Mouse (Mus musculus) cerebellum, postnatal 10 days (tissue): ENCODE data around the gene Tmem270.

Experiments
- DNase-seq, 2 experiments: peaks; one replicate each; pipeline ENCODE4 v3.0.0; 2021; ENCODE audit warnings: mixed read lengths in 2 of 2

Gene Tmem270

DNA sequence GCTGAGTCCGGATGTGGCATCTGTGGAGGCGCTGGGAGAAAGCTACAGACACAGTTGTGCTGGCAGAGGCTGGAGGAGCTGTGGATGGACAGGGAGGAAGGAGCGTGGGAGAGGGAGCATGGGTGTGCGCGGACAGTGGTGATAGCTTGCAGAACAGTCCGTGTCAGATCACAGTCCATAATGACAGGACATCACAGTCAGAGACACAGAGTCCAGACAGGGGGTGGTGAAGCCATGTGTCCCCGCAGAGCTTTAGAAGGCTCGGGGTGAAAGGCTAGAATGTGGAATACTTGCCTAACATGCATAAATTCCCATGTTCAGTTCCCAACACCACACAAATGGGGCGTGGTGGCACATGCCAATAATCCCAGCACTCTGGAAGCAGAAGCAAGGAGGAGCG lies 29.7 kb downstream of the Tmem270 start:
- no peak for DNase-seq

DNA sequence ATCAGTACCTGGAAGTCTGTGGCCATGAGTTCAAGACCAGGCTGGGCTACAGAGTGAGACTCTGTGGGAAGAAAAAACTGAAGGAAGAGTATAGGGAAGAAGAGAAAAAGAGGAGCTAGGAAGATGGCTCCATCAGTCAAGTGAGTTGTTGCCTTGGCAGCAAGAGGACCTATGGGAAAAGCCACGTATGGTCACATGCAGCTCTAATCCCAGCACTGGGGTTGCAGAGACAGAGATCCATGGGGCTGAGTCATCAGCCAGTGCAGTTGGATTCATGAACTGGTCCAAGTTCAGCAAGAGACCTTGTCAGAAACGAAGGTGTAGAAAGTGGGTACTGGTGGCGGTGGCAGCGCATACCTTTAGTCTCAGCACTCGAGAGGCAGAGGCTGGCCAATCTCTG lies 31.3 kb downstream of the Tmem270 start:
- DNase-seq = no peak

DNA sequence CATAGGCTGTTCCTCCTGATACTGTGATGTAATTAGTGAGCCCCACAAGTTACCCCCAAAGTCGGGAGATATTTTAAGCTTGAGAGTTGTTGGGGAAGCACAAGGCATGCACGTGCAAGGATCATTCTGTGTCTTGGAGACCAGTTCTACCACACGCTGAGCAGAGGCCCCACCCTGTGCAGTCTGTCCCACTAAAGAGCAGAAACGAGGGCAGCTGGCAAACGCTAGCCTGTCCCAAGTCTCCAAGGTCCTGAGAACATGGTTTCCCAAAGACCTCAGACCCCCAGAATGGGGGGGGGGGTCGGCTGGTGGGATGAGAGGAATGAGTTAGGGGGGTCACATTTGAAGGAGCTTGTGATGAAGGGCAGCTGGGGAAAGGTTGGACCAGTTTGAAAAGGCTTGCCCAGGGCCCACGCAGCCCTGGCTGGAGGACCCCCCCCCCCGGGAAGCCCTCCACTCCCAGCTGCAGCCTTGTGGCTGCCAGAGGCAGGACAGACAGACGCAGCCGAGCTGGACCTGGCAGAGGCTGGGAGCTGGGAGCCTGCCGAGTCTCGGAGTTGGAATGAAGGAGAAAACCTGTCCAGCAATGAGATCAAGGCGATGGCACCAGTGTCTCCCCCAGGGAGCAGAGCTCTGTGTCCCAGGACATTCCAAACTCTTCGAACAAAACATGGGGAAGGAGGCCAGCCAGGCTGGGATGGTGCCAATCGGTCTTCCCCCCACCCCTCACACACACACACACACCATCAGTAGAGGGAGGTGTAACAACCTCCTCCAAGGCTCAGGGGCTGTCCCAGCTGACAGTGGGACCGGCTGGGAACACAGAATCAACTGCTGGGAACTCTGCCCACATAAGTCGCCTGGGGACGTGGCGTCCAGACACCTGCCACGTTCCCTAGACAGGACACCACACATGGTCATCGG lies 32.3 kb downstream of the Tmem270 start:
- peak; percentile 85 to 90 for DNase-seq

DNA sequence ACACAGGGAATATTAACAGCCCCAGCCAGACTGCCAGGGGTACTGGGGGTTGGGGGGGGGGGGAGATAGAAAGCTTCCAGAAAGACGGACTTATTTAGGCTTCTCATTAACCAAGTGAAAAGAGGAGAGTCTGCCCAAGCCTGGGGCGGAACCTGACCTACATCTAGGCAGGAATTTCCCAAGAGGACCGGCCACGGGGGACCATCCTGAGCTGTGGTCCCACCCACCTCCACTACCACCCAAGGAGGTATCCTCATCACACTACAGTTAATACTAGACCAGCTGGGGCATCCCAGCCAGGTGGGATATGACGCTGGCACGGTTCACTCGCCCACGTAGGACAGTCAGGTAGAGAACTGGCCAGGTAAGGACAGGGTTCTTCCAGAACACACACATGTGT lies 33.5 kb downstream of the Tmem270 start:
- DNase-seq = peak; percentile 33

DNA sequence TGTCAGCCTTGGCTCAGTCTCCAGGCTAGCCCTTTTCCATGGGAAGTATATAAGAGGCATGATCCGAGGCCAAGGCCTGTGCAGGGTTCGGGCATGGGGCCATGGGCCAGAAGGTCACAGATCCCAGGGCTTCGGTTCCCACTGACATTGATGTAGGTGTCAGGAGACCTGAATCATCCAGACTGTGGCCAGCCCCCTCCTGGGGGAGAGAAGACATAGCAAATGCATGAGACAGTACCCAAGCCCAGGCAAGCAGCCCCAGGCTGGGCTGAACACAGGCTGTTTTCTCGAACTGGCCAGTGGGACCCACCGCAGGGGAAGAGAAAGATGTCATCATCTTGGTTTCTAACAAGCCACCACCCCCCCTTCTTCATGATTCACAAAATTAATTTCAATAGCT lies 33.9 kb downstream of the Tmem270 start:
- peak; percentile 43 to 44 for DNase-seq

DNA sequence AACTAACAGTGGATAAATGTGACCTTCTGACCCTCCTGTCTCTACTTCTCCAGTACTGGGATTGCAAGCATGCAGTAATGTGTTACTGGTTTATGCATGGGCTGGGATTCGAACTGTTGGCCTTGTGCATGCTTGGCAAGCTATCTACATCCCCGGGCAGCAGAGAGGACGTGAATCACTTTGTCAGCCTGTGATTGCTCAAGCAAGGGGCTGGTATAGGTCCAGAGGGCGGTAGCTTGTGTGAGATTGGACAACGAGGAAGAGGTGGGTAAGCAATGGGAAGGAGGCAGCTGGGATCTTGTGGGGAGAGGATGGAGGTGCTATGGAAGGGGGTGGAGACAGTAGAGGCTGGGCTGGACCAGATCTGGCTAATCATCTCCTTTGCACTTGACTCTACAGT lies 38.0 kb downstream of the Tmem270 start:
- DNase-seq = no peak

DNA sequence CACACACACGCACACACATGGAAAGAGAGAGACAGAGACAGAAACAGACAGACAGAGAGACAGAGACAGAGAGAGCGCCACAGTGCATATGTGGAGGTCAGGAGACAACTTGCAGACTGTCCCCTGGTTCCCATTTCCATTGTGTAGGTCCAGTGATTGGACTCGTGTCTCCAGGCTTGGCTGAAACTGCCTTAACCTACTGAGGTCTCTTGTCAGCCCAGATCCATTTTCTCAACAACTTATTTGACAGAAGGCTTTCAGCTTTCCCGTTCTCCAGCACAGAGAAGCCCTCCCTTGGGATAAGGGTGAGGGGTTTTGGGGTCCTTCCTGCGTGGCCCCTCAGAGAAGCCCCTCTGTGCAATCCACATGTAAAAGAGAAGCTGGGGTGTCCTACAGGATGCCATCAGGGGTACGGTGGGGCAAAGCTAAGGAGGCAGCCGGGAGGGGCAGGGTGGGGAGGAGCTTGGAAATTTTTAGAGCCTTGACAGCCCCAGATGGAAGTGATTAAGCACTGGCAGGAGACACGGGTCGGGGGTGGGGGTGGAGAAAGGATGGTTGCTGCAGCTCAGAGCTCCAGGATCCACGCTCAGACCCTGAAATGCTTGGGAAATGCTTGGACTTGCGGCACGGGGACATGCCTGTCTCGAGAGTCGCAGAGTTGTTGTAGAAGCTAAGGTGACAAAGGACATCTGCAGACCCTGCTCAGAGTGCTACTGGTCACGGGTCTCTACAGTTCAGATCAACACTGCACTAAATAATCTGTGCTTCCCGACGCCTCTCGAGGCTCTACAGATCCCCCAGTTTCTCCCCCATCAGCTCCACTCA lies 39.0 kb downstream of the Tmem270 start:
- DNase-seq = peak; percentile 33 to 42

DNA sequence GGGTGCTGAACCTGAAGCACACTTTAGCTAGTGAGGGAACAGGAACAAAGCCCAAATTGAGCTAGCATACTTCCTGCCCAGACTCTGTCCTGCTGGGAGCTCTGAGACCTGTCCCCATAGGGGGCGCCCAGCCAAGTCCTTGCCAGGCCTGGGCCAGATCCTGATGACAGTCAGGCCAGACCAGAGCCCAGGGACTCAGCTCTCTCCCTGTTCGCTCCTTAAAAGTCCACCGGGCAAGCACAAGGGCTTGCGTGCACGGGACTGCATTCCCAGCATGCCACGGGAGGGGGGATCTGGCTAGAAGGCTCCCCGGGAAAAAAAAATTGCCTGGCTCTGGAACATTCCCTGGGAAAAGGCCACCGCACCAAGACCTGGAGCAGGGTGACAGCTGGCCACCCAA lies 41.4 kb downstream of the Tmem270 start:
- DNase-seq = peak; percentile 71 to 77

DNA sequence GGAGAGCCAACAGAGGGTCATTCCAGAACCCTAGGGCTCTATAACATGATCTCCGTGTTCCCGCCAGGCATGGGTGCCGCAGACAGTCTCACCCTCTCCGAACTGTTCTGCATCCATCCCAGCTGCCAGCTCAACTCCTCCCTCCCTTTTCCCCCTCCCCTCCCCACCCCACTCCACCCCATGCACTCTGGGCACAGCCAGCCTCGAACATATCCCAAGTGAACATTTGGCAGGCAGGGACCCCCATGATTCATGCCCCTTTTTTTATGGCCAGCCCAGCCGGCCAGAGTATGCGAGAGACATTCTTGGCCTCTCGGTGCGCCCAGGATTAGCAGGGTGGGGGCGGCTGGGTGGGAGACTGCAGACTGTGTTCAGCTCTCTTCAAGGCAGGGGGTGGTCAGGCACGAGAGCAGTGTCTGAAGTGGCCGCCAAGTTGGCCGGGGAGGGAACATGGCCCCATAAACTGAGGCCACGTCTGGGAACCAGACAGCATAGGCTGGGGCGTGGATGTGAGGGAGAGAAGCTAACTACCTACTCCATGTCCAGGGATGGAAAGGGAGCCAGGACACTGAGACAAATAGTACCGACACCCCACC lies 44.5 kb downstream of the Tmem270 start:
- DNase-seq = peak in 1 of 2 experiments; percentile 40

DNA sequence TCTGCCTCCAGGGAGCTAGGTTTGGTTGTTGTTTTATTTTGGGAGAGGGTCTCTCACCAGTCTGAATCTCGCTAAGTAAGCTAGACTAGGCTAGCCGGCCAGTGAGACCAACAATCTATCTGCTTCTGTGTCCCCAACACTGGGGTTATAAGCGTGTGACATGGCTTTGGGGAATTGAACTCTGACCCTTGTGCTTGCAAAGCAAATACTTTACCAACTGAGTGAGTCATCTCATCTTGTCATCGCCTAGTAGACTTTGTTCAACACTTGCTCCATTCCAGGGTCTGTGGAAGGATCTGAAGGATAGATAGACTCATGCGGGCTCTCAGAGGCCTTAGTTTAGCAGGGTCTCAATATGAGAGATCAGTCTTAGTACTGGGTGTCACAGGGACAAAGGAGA lies 47.3 kb downstream of the Tmem270 start:
- DNase-seq = no peak

DNA sequence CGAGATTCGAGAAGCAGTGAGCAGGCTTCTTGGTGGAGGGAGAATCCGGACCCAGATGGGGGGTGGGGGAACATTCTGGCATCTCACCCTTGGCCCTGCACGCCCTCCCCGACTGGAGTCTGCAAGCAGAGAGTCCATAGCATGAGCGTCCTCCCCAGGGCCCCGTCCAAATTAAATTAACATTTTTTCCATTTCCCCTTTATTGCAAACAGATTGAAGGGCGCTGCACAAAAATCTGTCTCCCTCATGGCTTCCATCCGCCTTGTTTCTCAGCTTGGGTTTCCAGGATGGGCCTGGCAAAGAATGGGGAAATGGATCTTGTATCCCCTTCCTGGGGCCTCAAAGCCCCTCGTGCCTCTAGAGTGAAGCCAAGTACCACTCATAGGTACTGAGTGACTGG lies 48.2 kb downstream of the Tmem270 start:
- DNase-seq = no peak

DNA sequence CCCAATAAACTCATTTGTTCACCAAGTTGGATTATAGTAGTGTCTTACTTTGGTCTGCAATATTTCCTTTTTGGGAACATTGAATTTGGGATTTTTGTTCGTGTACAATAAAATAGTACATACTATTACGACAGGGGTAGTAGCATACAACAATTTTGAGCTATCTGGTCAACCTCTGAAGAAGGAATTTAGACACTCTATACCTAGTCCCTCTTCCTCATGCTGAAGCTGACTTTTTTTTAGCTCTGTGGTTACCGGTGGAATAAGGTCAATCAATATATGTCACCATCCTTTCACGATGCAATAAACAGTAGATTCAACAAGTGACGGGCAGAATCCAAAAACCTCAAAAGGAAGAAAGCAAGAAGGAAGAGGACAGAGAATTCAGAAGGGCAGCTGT lies 53.7 kb downstream of the Tmem270 start:
- no peak for DNase-seq
